Mouse (Mus musculus) heart, adult 2 months (tissue): ENCODE measurements at regions not wholly inside any gene's neighbourhood (a gene's known extent, or its start where the extent isn't known, plus 50 kb on each side); places are given as distances from the start of the nearest gene placed in this dataset.

Experiments
- CTCF ChIP-seq: fragments of 200-600 bp; IDR thresholded peaks from 2 replicates; pipeline ENCODE4 v1.8.1; 2022; ENCODE audit warnings: antibody characterized with exemption, mild to moderate bottlenecking, moderate library complexity
- EP300 ChIP-seq: fragments of 200-500 bp; IDR thresholded peaks from 2 replicates; pipeline ENCODE4 v1.6.1; 2011; ENCODE audit warnings: low read depth, low read length, control low read depth; ENCODE audit not compliant: insufficient read depth
- POLR2A ChIP-seq: fragments of 200-500 bp; IDR thresholded peaks from 2 replicates; pipeline ENCODE4 v1.6.1; 2011; ENCODE audit warnings: mild to moderate bottlenecking, low read depth, low read length, control low read depth; ENCODE audit not compliant: insufficient read depth

DNA sequence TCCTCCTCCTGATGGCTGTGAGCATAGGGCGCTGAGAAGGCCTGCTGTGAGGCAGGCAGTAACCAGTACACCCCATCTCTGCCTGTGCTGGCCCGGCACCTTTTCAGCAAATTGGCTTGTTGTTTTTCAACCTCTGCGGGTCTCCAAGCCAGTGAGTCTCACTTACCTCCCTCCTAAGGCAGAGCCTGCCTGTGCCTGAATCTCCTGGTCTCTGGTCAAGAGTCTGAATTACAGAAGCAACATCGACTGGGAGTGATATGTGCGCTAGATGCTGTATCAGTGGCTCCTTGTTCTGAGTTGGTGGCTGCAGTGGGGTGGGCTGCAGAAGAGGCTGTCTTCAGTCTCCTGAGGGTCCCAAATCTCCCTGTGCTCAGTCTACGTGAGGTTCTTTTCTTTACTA is 174.0 kb upstream of the Rapgef5 start:
- TF ChIP-seq POLR2A = no peak
- TF ChIP-seq CTCF = no peak
- TF ChIP-seq EP300 = no peak
